Mouse (Mus musculus): Measurements from ENCODE around the gene Pnldc1.

DNA sequence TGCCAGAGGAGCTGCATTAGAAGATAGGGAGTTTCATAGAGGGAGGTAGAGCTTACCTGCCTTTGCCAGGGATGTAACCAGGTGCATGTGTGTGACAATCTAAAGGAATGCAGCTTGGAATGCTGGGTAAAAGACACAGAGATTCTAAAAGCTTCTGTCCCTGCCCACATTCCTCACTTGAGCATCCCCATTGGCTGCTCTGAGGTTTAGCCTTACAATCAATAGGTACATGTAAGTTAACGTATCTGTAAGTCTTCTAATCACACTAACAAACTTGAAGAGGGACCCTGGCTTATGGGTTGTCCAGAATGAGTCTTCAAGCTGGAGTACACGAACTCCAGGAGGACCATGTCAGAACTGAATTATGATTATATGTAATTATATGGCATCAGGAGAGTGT is 42.0 kb downstream of the Pnldc1 start, which contains the start of gene Mas1:
- TF ChIP-seq CTCF (IDR thresholded peaks at IDR 0.05; ENCODE audit: low read depth) (no peak), EP300 (optimal IDR thresholded peaks at IDR 0.05) (no peak)

Data from stomach, postnatal 0 days (tissue).